Mouse (Mus musculus) erythroblast, embryonic 14.5 days (primary cell): ENCODE data around the gene Tmem236.

Experiments
- GATA1 ChIP-seq: IDR thresholded peaks from 2 replicates; pipeline ENCODE4 v1.6.1; 2012; ENCODE audit warnings: low read length, inconsistent platforms, mixed read lengths
- TAL1 ChIP-seq: IDR thresholded peaks from 3 replicates; pipeline ENCODE4 v1.6.1; 2012; ENCODE audit warnings: low read length, inconsistent platforms, mixed read lengths

DNA sequence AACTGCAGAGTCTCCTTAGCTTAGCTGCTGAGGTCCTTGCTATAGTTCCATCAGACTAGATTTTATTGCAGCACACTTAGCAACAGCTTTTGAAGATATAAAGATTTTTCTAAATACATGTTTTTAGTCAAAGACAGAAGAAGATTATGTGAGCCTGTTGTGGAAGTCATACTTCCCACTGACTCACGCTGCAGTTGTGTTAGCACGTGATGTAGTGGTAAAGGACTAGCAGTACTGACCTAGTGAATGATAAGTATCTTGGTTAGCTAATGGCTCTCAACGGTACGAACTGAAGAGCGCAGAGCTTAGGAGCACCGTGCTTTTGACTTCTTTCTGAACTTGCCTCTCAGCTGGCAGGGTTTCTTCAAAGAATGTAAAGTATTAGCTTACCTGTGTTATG lies 47.9 kb upstream of the Tmem236 start:
- TF ChIP-seq TAL1, result no peak
- TF ChIP-seq GATA1, result no peak
